Mouse (Mus musculus) myocyte (in vitro differentiated cells): ENCODE results near the gene Dlg2.
A peak's percentile ranks its signal among the peaks of the same experiment; 100 is the strongest.

Experiments
- CEBPB ChIP-seq: IDR thresholded peaks from 2 replicates; pipeline ENCODE4 v1.6.1; 2011; ENCODE audit warnings: mild to moderate bottlenecking, moderate library complexity; ENCODE audit not compliant: poor library complexity, insufficient read depth, severe bottlenecking
- E2F4 ChIP-seq: IDR thresholded peaks from one replicate; pipeline ENCODE4 v1.6.1; 2011; ENCODE audit warnings: mild to moderate bottlenecking, control low read depth, moderate library complexity; ENCODE audit not compliant: insufficient read depth
- MAX ChIP-seq: IDR thresholded peaks from one replicate; pipeline ENCODE4 v1.6.1; 2011; ENCODE audit warnings: low read depth, mild to moderate bottlenecking, control low read depth
- MYOD1 ChIP-seq, 3 experiments: IDR thresholded peaks; one replicate each; pipeline ENCODE4 v1.6.1; 2011; ENCODE audit warnings: control low read depth in 2 of 3, low read depth in 2 of 3, mild to moderate bottlenecking in 2 of 3, moderate library complexity in 1 of 3; ENCODE audit not compliant: insufficient read length in 2 of 3, control insufficient read depth in 1 of 3
- MYOG ChIP-seq, 3 experiments: IDR thresholded peaks; one replicate each; pipeline ENCODE4 v1.6.1; 2011; ENCODE audit warnings: control low read depth in 2 of 3, low read depth in 2 of 3, mild to moderate bottlenecking in 2 of 3; ENCODE audit not compliant: insufficient read length in 2 of 3, control insufficient read depth in 1 of 3, insufficient read depth in 1 of 3
- POLR2A ChIP-seq: IDR thresholded peaks from one replicate; pipeline ENCODE4 v1.6.1; 2011; ENCODE audit warnings: low read depth, mild to moderate bottlenecking, control low read depth, moderate library complexity; ENCODE audit not compliant: insufficient read length
- POLR2AphosphoS2 ChIP-seq: IDR thresholded peaks from one replicate; pipeline ENCODE4 v1.6.1; 2011; ENCODE audit warnings: low read depth, control low read depth; ENCODE audit not compliant: insufficient read length
- REST ChIP-seq: IDR thresholded peaks from one replicate; pipeline ENCODE4 v1.6.1; 2011; ENCODE audit warnings: mild to moderate bottlenecking, control low read depth, moderate library complexity; ENCODE audit not compliant: insufficient read depth, insufficient read length
- SRF ChIP-seq: IDR thresholded peaks from one replicate; pipeline ENCODE4 v1.6.1; 2011; ENCODE audit warnings: low read depth; ENCODE audit not compliant: control insufficient read depth, insufficient read length
- TCF12 ChIP-seq: IDR thresholded peaks from one replicate; pipeline ENCODE4 v1.6.1; 2011; ENCODE audit warnings: mild to moderate bottlenecking, control low read depth; ENCODE audit not compliant: poor library complexity, insufficient read depth, severe bottlenecking
- TCF3 ChIP-seq: IDR thresholded peaks from one replicate; pipeline ENCODE4 v1.6.1; 2011; ENCODE audit warnings: low read depth, control low read depth; ENCODE audit not compliant: insufficient read length
- USF1 ChIP-seq: IDR thresholded peaks from one replicate; pipeline ENCODE4 v1.6.1; 2011; ENCODE audit warnings: low read depth, mild to moderate bottlenecking, control low read depth, moderate library complexity

DNA sequence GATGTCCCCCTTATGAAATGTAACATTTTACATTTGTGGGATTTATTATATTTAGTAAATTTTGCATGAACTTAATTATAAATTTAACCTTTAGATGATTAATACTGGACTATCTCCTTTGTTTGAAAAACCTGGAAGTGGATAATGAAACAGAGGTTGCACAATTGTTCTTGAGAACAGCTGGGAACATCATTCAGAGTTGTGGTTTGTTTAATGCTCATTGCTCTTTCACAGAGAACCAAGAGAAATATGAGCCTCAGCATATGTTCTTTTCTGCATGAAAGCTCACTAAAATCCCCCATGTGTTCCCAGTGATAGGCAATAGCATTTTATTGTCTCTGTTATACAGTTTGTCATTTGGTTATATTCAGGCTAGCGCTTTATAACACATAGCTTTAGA, 1049.4 kb downstream of the Dlg2 start:
- TF ChIP-seq POLR2A (no peak), TCF12 (no peak), E2F4 (no peak), SRF (no peak), REST (no peak), USF1 (no peak), CEBPB (peak; percentile 93), MYOD1 (IDR thresholded peaks at IDR 0.05; ENCODE audit: control insufficient read depth in 1 of 3, insufficient read length in 2 of 3, low read depth in 2 of 3) (peak in 2 of 3 experiments; percentile 14 to 30), TCF3 (no peak), POLR2AphosphoS2 (no peak), MAX (no peak), MYOG (IDR thresholded peaks at IDR 0.05; ENCODE audit: control insufficient read depth in 1 of 3, insufficient read depth in 1 of 3, insufficient read length in 2 of 3, low read depth in 2 of 3) (no peak)
